Mouse (Mus musculus) liver, postnatal 0 days (tissue): ENCODE data around the gene Ms4a15.

ENCODE experiments used
- CTCF ChIP-seq: sonication (generic); IDR thresholded peaks from 2 replicates; pipeline ENCODE4 v1.5.1; 2016; ENCODE audit warnings: antibody characterized with exemption, low read depth
- EP300 ChIP-seq: IDR thresholded peaks from 2 replicates; pipeline ENCODE4 v1.6.1; 2016; ENCODE audit warnings: antibody characterized with exemption, low read depth, mild to moderate bottlenecking

GRCm38 (mm10) chr19:10959978-10960346 is 33.1 kb downstream of the Ms4a15 start:
- TF ChIP-seq CTCF (no peak), EP300 (no peak)
